Mouse (Mus musculus) layer of hippocampus, adult 9-11 months (tissue): ENCODE results near the gene Itpkb.

Experiments used
- DNase-seq: peaks from one replicate; pipeline ENCODE4 v3.0.0; 2022

Gene Itpkb

GRCm38 (mm10) chr1:180422076-180422828, 92.0 kb downstream of the Itpkb start:
- peak; percentile 83 for DNase-seq

GRCm38 (mm10) chr1:180423008-180423639, 92.8 kb downstream of the Itpkb start:
- no peak for DNase-seq

- no peak for DNase-seq
Observed at GRCm38 (mm10) chr1:180423931-180424330, 93.6 kb downstream of the Itpkb start.

GRCm38 (mm10) chr1:180426405-180426804, 96.1 kb downstream of the Itpkb start:
- DNase-seq: no peak

GRCm38 (mm10) chr1:180427685-180428084, 97.4 kb downstream of the Itpkb start:
- peak; percentile 78 for DNase-seq

GRCm38 (mm10) chr1:180428101-180428712, 97.9 kb downstream of the Itpkb start:
- no peak for DNase-seq

- no peak for DNase-seq
Observed at GRCm38 (mm10) chr1:180428871-180429270, 98.6 kb downstream of the Itpkb start.

- DNase-seq: no peak
Observed at GRCm38 (mm10) chr1:180429819-180430218, 99.5 kb downstream of the Itpkb start.

GRCm38 (mm10) chr1:180431833-180432232, 101.5 kb downstream of the Itpkb start:
- DNase-seq: no peak

- no peak for DNase-seq
Observed at GRCm38 (mm10) chr1:180433098-180433538, 102.8 kb downstream of the Itpkb start.

- peak; percentile 71 for DNase-seq
Observed at GRCm38 (mm10) chr1:180433796-180434566, 103.7 kb downstream of the Itpkb start.

GRCm38 (mm10) chr1:180434925-180435324, 104.6 kb downstream of the Itpkb start:
- DNase-seq: no peak

- no peak for DNase-seq
Observed at GRCm38 (mm10) chr1:180439496-180439895, 109.2 kb downstream of the Itpkb start.

GRCm38 (mm10) chr1:180444411-180444810, 114.1 kb downstream of the Itpkb start:
- no peak for DNase-seq

GRCm38 (mm10) chr1:180449641-180450040, 119.4 kb downstream of the Itpkb start:
- DNase-seq: no peak

- no peak for DNase-seq
Observed at GRCm38 (mm10) chr1:180458274-180458673, 128.0 kb downstream of the Itpkb start.

GRCm38 (mm10) chr1:180458680-180459079, 128.4 kb downstream of the Itpkb start:
- no peak for DNase-seq

- DNase-seq: no peak
Observed at GRCm38 (mm10) chr1:180460721-180461120, 130.4 kb downstream of the Itpkb start.

GRCm38 (mm10) chr1:180462396-180462795, 132.1 kb downstream of the Itpkb start:
- no peak for DNase-seq

GRCm38 (mm10) chr1:180462983-180463475, 132.7 kb downstream of the Itpkb start:
- no peak for DNase-seq

GRCm38 (mm10) chr1:180464357-180464756, 134.1 kb downstream of the Itpkb start:
- peak; percentile 72 for DNase-seq

GRCm38 (mm10) chr1:180465620-180466019, 135.3 kb downstream of the Itpkb start:
- DNase-seq: peak; percentile 65

- no peak for DNase-seq
Observed at GRCm38 (mm10) chr1:180468004-180468403, 137.7 kb downstream of the Itpkb start.
